Mouse (Mus musculus) lung, embryonic 14.5 days (tissue): ENCODE measurements around the gene Egln2. TPM values are rescaled to one million over a fixed set of nuclear protein-coding genes. Genes with fewer than 3 reads are reported as not detected.

ENCODE experiments used
- ATAC-seq: fragments of 200-750 bp; cut with Nextera tagmentation; 2 replicates; pipeline ENCODE4 v1.8.0; 2017; ENCODE audit warnings: mild to moderate bottlenecking, moderate TSS enrichment, moderate library complexity; ENCODE audit not compliant: insufficient read depth
- DNase-seq: peaks from one replicate; pipeline ENCODE4 v3.0.0-alpha.2; 2015
- H3K27ac ChIP-seq: fragments of 300-500 bp; sonication (generic); 2 replicates; pipeline ENCODE4 v1.5.1; 2014; ENCODE audit warnings: low read depth, mild to moderate bottlenecking, moderate library complexity
- H3K27me3 ChIP-seq: fragments of 300-500 bp; sonication (generic); 2 replicates; pipeline ENCODE4 v1.6.1; 2014; ENCODE audit warnings: low read length, control low read depth; ENCODE audit not compliant: insufficient read depth
- H3K36me3 ChIP-seq: fragments of 300-500 bp; sonication (generic); 2 replicates; pipeline ENCODE4 v1.6.1; 2014; ENCODE audit warnings: control low read depth; ENCODE audit not compliant: insufficient read depth
- H3K4me1 ChIP-seq: fragments of 300-500 bp; sonication (generic); 2 replicates; pipeline ENCODE4 v1.6.1; 2014; ENCODE audit warnings: antibody characterized with exemption, control low read depth; ENCODE audit not compliant: insufficient read depth
- H3K4me2 ChIP-seq: fragments of 300-500 bp; sonication (generic); 2 replicates; pipeline ENCODE4 v1.6.1; 2014; ENCODE audit warnings: mild to moderate bottlenecking
- H3K4me3 ChIP-seq: fragments of 300-500 bp; sonication (generic); 2 replicates; pipeline ENCODE4 v1.5.1; 2014; ENCODE audit warnings: low read depth, low read length
- H3K9ac ChIP-seq: fragments of 300-500 bp; sonication (generic); 2 replicates; pipeline ENCODE4 v1.6.1; 2014
- H3K9me3 ChIP-seq: fragments of 300-500 bp; sonication (generic); 2 replicates; pipeline ENCODE4 v1.6.1; 2016; ENCODE audit warnings: low read depth, low read length, control low read depth
- CTCF ChIP-seq: IDR thresholded peaks from 2 replicates; pipeline ENCODE4 v1.5.1; 2016; ENCODE audit warnings: antibody characterized with exemption, low read depth
- WGBS: fragments of 180-500 bp; shearing (Covaris S2); extraction: QIAGEN DNeasy Blood & Tissue Kit; methylation state at CpG from one replicate; pipeline ENCODE4 v1.1.7; 2014; 5-methylcytosine and 5-hydroxymethylcytosine counted together
- polyA plus RNA-seq: library from polyadenylated mRNA; unstranded; fragments of >200 nt; fragmentation: Nextera tagmentation; extraction: Ambion mirVana; gene quantifications from 2 replicates; pipeline ENCODE4 v1.2.1, GENCODE M21; 2014

The Egln2 gene
- polyA plus RNA-seq, 1 experiment from 2014 or later = 50.0 TPM

DNA sequence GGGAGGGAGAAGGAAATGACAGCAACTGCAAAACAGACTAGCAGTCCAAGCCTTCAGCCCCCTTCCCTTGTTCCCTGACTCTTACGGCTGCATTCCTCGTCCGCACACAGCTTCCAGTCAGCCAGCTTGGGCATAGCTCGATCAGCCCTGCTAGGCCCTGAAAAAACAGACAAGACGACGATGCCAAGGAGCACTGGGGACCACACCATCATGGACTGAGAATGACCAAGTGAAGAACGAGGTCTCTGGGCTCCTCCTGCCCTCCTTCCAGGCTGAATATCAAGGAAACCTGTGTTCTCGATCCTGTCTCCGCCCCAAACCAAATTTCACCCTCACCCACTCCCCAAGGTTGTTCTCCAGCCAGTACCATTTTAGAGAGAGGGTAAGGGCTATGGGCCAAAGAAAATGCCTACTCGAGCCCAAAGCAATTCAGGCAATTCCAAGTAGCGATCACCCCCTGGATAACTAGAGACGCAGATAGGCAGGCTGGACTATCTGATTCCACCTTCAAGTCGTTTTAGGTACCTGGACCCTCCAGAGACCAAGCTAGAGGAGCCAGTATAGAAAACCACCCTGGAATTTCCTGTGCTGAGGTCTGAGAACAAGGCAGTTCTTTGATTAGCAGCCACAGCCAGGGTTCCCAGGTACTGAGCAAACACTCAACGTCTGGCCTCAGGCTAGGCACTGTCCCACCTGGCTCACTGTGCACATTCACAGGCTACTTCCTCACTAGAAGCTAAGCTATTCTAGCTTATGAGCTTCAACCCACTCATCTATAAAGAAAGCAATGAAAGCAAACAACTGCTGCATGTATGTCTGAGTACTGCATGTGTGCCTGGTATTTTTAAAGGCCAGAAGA lies 14.5 kb upstream of the Egln2 start, which contains the start of the genes Gm21983 and Mia:
Gm21983 (minus strand) TSS at position 250 of the 859 bp plus-strand sequence.
Mia (minus strand) TSS at position 321 of the 859 bp plus-strand sequence.
- H3K4me3 ChIP-seq = peak within 1 kb of the TSS; percentile 61
- peak; percentile 4; the same call in 1 of the 2 replicates for ATAC-seq
- peaks cover 9% of the 10 kb centered on the region for H3K4me1 ChIP-seq
- peak within 1 kb of the TSS; percentile 36 for H3K9ac ChIP-seq
- TF ChIP-seq CTCF = no peak
- H3K4me2 ChIP-seq = peak within 1 kb of the TSS; percentile 67
- H3K27ac ChIP-seq = peak within 1 kb of the TSS; percentile 92
- no peaks in the 10 kb centered on the region for H3K27me3 ChIP-seq
- peaks cover 33% of the 10 kb centered on the region for H3K36me3 ChIP-seq
- H3K9me3 ChIP-seq = no peaks in the 10 kb centered on the region
- peak; percentile 76 for DNase-seq
- 46% methylated on average over 14 of the region's 14 CpGs for WGBS

DNA sequence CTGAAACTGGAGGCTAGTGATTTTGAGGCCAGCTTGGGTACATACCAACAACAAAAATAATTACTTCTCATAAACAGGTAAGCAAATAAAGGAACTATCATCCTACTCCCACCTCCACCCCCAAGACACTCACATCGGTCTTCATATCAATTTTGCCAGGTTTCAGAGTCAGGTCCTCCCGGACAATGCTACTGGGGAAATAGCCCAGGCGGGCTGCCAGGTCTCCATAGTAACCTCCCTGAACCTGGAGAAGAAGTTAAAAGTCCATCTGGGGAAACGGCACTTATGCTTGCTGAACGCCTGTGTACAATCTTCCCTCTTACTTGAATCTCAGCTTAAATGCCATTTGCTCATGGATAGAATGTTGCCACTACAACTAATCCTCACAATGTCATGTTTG lies 13.4 kb upstream of the Egln2 start:
- peak overlapping the region; percentile 61 for H3K4me3 ChIP-seq

GRCm38 (mm10) chr7:27179217-27179918 lies 12.8 kb upstream of the Egln2 start:
- TF ChIP-seq CTCF = no peak
- H3K4me3 ChIP-seq = peak overlapping the region; percentile 61
- WGBS = 39% methylated on average over 16 of the region's 16 CpGs
- peak overlapping the region; percentile 32; the same call in 1 of the 2 replicates for H3K9ac ChIP-seq
- ATAC-seq = no peak
- H3K27me3 ChIP-seq = no peaks in the 10 kb centered on the region
- H3K36me3 ChIP-seq = peaks cover 26% of the 10 kb centered on the region; the same call in 1 of the 2 replicates
- H3K4me1 ChIP-seq = peaks cover 9% of the 10 kb centered on the region
- no peak for DNase-seq
- no peaks in the 10 kb centered on the region for H3K9me3 ChIP-seq
- peak overlapping the region; percentile 67 for H3K4me2 ChIP-seq
- H3K27ac ChIP-seq = peak overlapping the region; percentile 92

More for the DNA sequence above, 13.4 kb upstream of the Egln2 start:
- H3K4me1 ChIP-seq = peaks cover 9% of the 10 kb centered on the region
- peak overlapping the region; percentile 92 for H3K27ac ChIP-seq
- H3K27me3 ChIP-seq = no peaks in the 10 kb centered on the region
- H3K9ac ChIP-seq = peak overlapping the region; percentile 36; the same call in 1 of the 2 replicates
- H3K36me3 ChIP-seq = peaks cover 26% of the 10 kb centered on the region
- no peak for ATAC-seq
- DNase-seq = peak; percentile 70
- no peaks in the 10 kb centered on the region for H3K9me3 ChIP-seq
- TF ChIP-seq CTCF = no peak
- 33% methylated on average over 5 of the region's 5 CpGs for WGBS
- H3K4me2 ChIP-seq = peak overlapping the region; percentile 67

- Histone ChIP-seq H3K9me3 (no peaks in the 10 kb centered on the region), H3K4me2 (peak within 1 kb of the TSS; percentile 67), H3K27ac (peak within 1 kb of the TSS; percentile 92), H3K27me3 (no peaks in the 10 kb centered on the region), H3K36me3 (peaks cover 27% of the 10 kb centered on the region; the same call in 1 of the 2 replicates), H3K4me1 (peaks cover 9% of the 10 kb centered on the region), H3K9ac (peak within 1 kb of the TSS; percentile 48), H3K4me3 (peak within 1 kb of the TSS; percentile 61)
- DNase-seq (peak; percentile 99), ATAC-seq (peak; percentile 97)
- under 1% methylated on average over 53 of the region's 53 CpGs for WGBS
- TF ChIP-seq CTCF = peak; percentile 75
Observed at GRCm38 (mm10) chr7:27178324-27179216, 12.0 kb upstream of the Egln2 start, which contains the start of gene Rab4b. Gene Rab4b (minus strand): TSS chr7:27178896.

- peak overlapping the region; percentile 48 for H3K9ac ChIP-seq
- peaks cover 27% of the 10 kb centered on the region for H3K36me3 ChIP-seq
- peaks cover 9% of the 10 kb centered on the region for H3K4me1 ChIP-seq
- peak overlapping the region; percentile 92 for H3K27ac ChIP-seq
- peak overlapping the region; percentile 61 for H3K4me3 ChIP-seq
- H3K4me2 ChIP-seq = peak overlapping the region; percentile 67
- TF ChIP-seq CTCF = no peak
- ATAC-seq (no peak), DNase-seq (no peak)
- H3K9me3 ChIP-seq = no peaks in the 10 kb centered on the region
- H3K27me3 ChIP-seq = no peaks in the 10 kb centered on the region
- WGBS = 12% methylated on average over 4 of the region's 4 CpGs
Observed at GRCm38 (mm10) chr7:27177942-27178323, 11.3 kb upstream of the Egln2 start.

DNA sequence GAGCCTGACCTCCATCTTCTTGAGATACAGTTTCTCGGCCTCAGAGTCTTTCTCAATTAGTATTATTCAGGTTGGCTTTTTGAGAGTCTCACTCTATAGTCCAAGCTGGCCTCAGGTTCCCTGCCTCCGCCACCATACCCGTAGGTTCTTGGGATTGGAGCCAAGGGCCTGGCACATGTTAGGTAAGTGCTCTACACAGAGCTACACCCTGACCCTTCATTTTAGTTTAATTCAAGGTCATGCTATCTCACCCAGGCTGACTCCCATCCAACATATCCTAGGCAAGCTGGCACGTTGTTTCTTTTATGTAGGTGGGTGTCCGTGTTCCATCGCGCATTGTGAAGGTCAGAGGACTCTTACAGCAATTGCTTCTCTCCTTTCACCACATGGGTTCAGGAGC lies 8.3 kb upstream of the Egln2 start:
- Histone ChIP-seq H3K9ac (no peak overlapping the region), H3K4me1 (peaks cover 9% of the 10 kb centered on the region), H3K4me2 (no peak overlapping the region), H3K4me3 (no peak overlapping the region), H3K27me3 (no peaks in the 10 kb centered on the region), H3K27ac (no peak overlapping the region), H3K36me3 (peaks cover 49% of the 10 kb centered on the region), H3K9me3 (no peaks in the 10 kb centered on the region)
- no peak for TF ChIP-seq CTCF
- ATAC-seq = no peak
- DNase-seq = no peak
- 91% methylated on average over 7 of the region's 7 CpGs for WGBS
